Mouse (Mus musculus) layer of hippocampus, postnatal 25 days (tissue): ENCODE measurements around the gene Ms4a18. TPM values are rescaled to one million over a fixed set of nuclear protein-coding genes. Genes with fewer than 3 reads are reported as not detected.
"Not testable (repeated sequence)": the region's sequence is repeated elsewhere in the genome, so short reads cannot be mapped to it uniquely, and the experiment has no call there.

Experiments
- DNase-seq, 2 experiments: peaks; one replicate each; pipeline ENCODE4 v3.0.0; 2022; ENCODE audit warnings: mixed read lengths in 2 of 2, low spot score in 1 of 2; ENCODE audit errors: extremely low spot score in 1 of 2
- total RNA-seq, 2 experiments: library from RNA; stranded (reverse); gene quantifications; 2 replicates each; pipeline ENCODE4 v1.2.3; 2021

Gene Ms4a18
- total RNA-seq = not detected

DNA sequence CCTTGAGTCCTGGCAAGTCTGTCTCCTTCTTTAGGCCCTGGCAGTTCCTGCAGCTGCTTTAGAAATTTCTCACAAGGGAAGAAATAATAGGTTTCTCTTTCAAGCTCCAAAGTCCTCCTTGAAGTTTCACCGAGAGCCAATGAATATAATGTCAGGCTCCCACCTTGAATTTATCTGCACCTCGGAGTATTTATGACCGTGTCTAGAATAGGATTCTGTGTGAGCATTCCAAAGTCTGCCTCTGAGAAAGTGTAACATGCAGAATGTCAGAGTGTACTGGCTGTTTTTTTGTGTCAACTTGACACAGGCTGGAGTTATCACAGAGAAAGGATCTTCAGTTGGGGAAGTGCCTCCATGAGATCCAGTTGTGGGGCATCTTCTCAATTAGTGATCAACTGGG lies at the start of gene Ms4a18:
Gene Ms4a18, minus strand, starts transcription at position 141 of the 400 bp plus-strand sequence.
- DNase-seq = no peak

DNA sequence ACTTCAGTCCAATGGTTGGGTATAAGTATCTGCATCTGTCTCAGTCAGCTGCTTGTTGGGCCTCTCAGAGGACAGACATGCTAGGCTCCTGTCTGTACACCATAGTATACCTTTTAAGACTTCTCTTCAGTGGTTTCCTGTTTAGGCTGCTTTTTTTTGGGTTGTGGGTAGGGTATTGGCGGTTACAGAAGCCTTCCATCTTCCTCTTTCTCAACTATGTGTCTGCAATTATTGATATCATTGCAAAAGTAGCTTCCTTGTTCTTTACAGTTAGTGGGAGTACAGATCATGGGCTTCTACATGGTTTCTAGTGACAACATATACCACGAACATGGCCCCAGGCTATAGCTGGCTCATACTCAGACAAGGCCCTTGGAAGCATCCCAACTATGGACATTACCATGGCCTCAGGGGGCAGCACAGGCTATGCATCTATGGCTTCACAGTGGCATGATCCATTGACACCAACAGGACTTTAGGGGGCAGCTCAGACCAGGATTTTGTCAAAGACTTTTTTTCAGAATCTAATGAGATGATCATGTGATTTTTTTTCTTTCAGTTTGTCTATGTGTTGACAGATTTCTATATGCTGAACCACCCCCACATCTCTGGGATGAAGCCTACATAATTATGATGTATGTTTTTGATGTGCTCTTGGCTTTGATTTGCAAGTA lies 47.5 kb upstream of the Ms4a18 start:
- DNase-seq = no peak

DNA sequence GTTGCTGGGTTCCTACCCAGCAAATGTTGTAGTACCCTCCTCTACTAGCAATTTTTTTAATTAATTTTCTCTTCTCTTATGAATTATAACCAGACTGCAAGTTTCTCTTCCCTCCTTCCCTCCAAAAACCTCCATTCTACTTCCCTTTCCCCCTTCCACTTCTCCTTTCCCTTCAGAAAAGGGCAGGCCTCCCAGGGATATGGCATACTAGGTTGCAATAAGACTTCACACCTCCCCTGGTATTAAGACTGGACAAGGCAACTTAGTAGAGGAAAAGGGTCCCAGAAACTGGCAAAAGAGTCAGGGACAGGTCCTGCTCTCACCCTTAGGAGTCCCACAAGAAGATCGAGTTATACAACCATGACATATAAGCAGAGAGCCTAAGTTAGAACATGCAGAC lies 43.1 kb upstream of the Ms4a18 start:
- DNase-seq = no peak

DNA sequence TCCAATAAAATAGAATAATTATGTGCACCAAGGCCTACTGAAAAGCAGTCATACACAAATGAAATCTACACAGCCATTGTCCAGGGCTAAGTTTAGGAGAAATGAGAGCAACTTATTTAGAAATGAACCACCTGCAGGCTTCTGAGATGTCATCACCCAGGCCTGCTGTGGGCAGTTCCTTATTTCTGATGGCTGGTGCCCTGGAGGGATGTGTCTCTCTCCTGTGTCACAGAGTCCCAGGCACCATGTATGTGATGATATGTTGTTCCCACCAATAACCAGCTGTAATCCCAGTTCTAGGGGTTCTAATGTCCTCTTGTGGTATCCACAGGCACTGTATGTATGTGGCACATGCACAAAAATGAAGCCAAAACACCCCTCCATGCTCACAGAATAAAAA lies 42.1 kb upstream of the Ms4a18 start:
- no peak for DNase-seq

DNA sequence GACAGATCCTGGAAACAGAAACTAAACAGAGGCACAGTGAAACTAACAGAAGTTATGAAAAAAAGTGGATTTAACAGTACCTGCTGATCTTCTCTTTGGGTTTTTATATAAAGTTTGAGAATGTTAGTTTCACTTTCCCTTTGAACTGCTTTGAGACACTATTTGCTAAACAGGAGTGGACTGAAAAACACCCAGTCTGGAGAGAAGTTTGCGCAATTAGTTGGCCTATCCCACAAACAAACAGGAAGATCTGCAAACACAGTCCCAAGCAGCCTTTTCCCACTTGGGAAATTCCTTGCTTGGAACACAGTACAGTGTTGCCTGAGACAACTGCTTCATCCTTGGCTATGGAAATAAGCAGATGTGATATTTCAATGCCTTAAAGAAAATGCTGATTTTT lies 37.9 kb upstream of the Ms4a18 start:
- DNase-seq = not testable (repeated sequence)

DNA sequence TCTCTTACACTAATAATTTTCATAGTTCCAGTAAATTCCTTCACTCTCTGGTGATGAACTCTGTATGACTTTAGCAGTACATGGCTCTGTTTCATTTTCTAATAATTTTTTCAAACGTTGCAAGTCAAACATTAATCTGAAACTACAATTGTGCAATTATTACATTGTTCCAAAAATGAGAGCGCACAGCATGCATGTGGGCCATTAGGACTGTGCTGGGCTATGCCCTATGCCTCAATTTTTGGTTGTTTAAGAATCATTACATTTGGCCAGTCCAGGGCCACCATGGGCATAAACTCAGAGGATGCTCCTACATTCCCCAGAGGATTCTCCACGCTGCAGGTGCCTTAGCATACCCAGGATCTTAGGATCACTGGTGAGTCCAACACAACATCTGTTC lies 35.4 kb upstream of the Ms4a18 start:
- DNase-seq = no peak

DNA sequence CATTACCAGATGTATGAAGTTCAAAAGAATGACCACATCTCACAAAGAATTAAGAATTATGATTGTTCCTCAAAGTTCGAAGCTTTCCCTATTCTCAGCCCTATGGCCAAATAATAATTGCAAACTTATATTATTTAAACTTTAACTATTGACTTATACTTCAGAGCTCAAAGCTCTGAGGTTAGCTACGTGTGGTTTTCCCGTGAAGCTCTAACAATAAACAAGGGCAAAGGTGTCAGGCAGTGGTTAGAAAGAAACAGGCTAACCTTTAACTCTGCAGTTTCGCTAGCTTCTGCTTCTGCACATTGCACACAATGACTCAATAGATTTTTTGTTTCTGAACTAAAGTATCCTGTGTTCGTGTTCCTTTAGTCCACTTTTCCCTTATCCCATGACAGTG lies 35.0 kb upstream of the Ms4a18 start:
- DNase-seq = no peak

DNA sequence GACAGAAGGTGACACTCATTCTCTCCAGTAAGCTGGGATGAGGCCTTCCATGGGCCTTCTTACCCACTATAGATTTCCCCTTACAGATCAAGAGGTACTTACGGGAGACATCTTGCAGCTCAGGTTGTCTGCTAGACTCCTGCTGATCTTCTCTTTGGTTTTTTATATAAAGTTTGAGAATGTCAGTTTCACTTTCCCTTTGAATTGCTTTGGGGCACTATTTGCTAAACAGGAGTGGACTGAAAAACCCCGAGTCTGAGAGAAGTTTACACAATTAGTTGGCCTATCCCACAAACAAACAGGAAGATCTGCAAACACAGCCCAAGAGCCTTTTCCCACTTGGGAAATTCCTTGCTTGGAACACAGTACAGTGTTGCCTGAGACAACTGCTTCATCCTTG lies 32.5 kb upstream of the Ms4a18 start:
- DNase-seq = no peak

DNA sequence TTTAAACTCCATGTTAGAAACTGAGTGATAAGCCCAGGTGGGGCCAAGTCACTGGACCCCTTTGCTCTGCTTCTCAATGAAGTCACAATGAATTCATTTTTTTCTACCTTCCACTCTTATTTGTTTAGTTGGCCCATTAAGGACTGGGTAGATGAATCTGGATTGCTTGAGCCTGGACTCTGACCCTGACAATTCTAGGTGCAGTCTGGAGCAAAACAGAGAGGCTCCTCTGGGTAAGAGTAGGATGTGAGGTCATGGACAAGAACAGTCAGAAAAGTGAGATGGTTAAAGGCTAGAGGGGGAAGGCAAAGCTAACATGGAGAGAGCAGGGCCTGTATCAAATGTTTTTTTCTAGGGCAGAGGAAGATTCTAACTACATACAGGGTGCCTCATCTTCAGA lies 31.6 kb upstream of the Ms4a18 start:
- DNase-seq = no peak

DNA sequence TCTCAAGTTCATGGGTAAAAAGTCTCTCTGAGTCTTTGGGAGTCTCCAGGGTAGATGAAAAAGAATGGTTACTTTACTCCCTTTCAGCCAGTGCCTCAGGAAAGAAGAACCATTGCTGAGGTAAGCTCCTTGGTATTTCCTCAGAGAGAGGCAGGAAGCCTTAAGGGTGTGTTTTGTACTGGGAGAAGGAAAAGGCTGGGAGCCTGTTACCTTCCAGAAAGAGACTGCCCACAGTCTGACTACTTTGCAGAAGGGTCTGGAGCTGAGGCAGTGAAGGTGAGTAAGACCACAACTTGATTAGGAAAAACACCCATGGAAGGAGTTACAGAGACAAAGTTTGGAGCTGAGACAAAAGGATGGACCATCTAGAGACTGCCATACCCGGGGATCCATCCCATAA lies 30.7 kb upstream of the Ms4a18 start:
- DNase-seq = no peak

DNA sequence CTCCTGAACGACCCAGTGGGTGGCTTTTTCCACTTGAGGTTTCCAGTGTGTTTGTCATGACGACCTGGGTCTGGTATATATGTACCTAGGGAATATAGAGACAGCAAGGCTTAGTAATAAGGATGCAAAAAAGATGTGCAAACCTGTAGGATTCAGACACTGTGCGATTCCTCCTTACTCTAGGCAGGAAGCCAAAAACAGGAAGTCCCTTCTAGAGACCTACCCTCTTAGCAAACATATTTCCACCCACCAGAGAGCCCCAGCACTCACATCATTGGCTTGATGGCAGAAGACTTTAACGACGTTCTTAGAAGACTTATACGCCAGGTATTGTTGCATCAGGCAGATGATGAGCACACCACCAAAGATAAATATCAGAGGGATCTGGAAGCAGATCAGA lies 30.2 kb upstream of the Ms4a18 start:
- no peak for DNase-seq

DNA sequence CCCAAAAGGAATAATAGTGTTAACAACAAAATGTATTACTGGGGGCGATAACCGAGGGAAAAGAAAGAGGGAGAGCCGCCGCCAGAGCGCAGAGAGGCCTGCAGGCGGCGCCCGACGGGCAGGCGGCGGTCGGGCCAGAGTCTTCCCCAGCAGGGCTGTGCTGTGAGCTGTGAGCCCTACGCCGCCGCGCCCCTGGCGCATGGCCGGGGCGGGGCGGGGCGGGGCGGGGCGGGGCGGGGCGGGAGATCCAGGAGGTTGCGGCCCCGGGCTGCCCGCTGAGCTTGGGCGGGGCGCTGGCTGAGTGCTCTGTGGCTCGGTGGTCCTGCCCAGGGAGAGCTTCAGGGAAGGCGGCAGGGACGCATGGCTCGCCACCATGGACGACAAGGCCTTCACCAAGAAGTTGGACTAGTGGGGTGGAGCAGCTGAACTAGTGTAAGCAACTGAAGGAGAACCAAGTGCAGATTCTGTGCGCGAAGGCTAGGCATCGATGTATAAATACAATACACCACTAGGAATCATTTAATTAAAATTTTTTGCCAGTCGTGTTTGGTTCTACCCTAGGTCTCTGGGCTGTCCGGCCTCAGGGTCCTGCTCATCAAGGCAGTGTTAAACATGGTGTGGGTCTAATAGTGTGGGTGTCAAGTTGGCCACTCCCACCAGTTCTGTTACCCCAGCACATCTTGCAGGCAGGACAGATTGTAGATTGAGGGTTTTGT lies 27.3 kb upstream of the Ms4a18 start:
- DNase-seq = peak in 1 of 2 experiments; percentile 23

DNA sequence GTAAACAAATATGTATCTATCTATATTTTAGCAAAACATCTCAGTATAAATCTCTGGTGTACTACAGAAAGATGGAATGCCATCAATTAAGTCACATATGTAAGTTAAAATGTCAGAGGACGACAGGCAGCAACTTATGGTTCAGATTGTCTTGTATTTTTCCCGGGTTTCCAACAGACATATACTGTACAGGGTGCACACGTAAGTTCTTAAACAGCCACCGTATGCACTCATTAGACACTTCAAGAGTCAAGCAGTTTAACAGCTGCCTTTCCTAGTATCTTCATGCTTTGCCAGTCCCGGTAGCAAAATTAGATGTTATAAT lies 26.8 kb upstream of the Ms4a18 start:
- no peak for DNase-seq

DNA sequence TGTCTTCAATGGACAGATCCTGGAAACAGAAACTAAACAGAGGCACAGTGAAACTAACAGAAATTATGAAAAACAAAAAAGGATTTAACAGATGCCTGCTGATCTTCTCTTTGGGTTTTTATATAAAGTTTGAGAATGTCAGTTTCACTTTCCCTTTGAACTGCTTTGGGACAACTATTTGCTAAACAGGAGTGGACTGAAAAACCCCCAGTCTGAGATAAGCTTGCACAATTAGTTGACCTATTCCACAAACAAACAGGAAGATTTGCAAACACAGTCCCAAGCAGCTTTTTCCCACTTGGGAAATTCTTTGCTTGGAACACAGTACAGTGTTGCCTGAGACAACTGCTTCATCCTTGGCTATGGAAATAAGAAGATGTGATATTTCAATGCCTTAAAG lies 19.7 kb upstream of the Ms4a18 start:
- no peak for DNase-seq

DNA sequence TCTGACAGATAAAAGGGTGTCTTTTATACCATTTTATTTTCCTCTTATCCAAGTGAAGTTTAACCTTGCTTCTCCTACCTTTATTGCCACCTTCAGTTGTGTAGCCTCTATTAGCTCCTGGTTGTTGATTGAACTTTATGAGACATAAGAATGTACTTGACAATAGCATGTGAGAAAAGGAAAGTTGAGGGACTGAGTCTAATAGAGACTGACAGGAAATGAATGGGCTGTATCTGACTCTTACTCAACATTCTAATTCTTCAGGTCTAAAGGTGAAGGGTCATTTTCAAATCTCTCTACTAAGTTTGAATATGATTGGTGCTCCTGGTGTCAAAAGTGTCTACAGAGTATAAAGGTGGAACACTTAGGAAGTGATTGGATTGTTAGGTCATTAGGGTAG lies 4.6 kb upstream of the Ms4a18 start:
- no peak for DNase-seq

DNA sequence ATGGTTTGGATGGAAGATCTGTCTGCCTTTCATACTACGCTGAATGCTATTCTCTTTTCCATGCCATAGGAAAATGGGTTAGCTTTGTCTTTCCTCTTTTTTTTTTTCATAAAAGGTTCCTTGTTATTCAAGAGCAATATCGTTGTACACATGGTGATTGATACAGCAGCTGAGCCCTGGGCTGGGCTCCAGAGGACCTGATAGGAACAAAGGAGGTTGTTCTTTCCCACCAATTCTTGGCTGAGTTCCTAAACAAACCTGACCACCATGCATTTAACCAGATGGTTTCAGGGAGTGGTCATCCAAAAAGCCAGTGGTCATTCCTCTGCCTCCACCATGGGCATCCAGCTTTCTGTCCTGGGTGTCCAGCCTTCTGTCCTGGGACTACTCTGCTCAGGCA lies 580 bp downstream of the Ms4a18 start:
- no peak for DNase-seq

DNA sequence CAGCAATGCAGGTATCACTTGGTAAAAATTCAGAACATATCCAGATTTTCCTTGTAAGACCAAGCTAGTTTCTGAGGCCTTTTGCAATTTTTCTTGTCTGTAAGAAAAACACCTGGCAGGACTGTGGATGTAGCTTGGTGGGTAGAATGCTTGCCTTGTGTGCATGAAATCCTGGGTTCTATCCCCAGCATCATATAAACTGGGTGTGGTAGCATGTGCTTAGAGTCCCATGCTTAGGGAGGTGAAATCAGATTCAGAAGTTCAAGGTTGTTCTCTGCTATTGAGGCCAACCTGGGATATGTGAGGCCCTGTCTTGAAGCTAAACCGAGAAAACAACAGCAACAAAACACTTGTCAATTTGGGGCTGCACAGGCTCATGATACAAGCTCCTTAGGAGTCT lies 1.8 kb downstream of the Ms4a18 start:
- DNase-seq = no peak

DNA sequence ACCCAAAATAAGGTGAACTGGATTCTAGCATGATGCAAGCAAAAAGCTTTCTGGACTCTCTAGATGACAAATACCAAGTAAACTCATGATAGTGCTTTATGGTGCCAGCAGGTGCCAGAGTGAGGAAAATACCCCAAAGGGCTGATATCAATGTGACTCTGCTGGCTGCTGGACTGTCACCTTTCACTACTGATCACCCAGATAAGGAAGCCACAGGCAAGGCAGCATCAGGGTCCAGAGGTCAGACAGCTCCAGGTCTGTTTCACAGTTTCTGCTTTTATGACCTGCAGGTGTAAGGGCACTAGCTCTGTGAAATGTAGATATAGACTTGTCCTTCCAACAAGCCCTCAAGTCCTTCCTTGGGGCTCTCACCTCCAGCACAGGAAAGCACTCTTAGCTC lies 2.4 kb downstream of the Ms4a18 start:
- no peak for DNase-seq

DNA sequence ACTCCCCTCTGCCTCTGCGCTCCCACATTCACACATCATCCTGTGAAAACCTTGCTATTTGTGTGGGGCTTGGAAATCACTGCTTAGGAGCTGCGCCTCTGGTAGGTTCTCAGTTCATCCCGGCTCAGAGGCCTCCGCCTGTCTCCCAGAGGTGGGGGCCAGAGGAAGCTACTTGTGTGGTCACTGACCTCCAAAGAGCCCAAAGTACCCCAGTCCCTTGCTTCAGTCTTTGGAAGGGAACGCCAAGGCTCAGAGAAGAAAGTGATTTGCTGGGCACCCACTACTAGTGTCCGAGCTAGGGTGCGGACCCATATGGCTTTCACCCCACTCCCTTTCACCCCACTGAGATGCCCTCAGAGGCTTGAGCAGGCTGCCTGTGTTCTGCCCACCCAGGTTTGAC lies 24.7 kb downstream of the Ms4a18 start, which contains the start of gene Ms4a15:
Gene Ms4a15, minus strand, starts transcription at position 101 of the 400 bp plus-strand sequence.
- DNase-seq = no peak

DNA sequence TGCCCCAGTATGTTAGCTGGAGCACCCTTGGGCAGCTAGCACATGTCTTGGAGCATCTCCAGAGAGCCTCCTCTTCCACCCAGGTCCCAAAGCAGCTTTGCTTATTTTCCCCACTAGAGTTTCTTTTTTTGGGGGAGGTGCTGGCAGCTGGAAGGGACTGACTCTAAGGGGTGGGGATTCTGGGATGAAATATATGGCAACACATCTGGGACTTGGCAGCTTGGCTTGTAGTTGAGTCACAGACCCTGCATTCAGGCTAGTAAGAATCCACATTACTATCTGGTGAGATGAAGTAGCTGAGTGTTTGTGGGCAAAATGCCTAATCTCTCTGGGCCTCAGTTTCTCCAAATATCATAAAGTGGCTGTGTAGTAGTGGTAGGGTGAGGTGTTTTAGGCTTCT lies 25.9 kb downstream of the Ms4a18 start:
- no peak for DNase-seq

DNA sequence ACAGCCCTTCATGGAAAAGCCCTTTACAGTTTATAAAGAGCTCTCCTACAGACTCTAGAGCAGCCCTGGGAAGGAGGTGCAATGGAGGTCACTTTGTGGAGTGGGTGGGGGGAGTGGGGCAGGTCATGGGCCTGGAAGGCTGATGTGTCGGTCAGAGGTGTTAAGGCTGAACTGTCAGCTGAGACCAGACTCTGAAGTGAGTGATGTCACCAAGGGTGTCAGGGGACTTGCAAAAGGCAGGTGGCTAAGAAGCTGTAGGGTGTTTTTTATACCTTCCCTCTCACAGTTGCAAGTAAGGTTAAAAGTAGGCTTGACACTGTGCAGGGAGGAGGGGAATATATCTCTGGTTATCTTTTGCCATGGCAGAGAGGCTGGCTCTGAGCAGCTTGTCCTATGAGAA lies 27.1 kb downstream of the Ms4a18 start:
- no peak for DNase-seq

DNA sequence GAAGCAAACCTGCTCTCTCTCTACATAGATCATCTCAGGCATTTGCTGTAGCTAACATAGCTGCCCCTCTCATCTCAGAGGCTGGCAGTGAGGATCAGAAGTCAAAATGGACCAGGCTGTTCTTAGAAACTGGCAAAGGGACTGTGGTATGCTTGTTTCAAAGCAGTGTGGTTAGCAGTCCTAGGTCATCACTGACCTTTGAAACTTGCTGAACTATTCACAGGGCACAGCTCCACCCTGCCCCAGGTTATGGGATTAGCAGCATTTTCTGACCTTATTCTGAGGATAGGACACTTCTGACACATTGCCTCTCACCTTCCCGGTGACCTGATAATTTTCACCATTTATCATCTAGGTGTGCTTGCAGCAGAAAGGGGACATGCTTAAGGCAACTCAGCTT lies 29.3 kb downstream of the Ms4a18 start:
- DNase-seq = no peak
